Mouse (Mus musculus) kidney, embryonic 16.5 days (tissue): ENCODE measurements around the gene Tmem30b. TPM values are rescaled to one million over a fixed set of nuclear protein-coding genes. Genes with fewer than 3 reads are reported as not detected.
A peak's percentile ranks its signal among the peaks of the same experiment; 100 is the strongest.
"Not testable (repeated sequence)": the region's sequence is repeated elsewhere in the genome, so short reads cannot be mapped to it uniquely, and the experiment has no call there.

Experiments
- ATAC-seq: fragments of 200-750 bp; cut with Nextera tagmentation; 2 replicates; pipeline ENCODE4 v1.8.0; 2017; ENCODE audit warnings: moderate TSS enrichment; ENCODE audit not compliant: low FRiP score, low TSS enrichment
- H3K27ac ChIP-seq: fragments of 300-500 bp; sonication (generic); 2 replicates; pipeline ENCODE4 v1.5.1; 2014; ENCODE audit warnings: low read length
- H3K27me3 ChIP-seq: fragments of 300-500 bp; sonication (generic); 2 replicates; pipeline ENCODE4 v1.6.1; 2014; ENCODE audit warnings: low read length, control low read depth, mixed read lengths; ENCODE audit not compliant: insufficient read depth
- H3K36me3 ChIP-seq: fragments of 300-500 bp; sonication (generic); 2 replicates; pipeline ENCODE4 v1.6.1; 2014; ENCODE audit warnings: low read length, control low read depth, mixed read lengths; ENCODE audit not compliant: insufficient read depth
- H3K4me1 ChIP-seq: fragments of 300-500 bp; sonication (generic); 2 replicates; pipeline ENCODE4 v1.6.1; 2014; ENCODE audit warnings: low read length, control low read depth, mixed read lengths; ENCODE audit not compliant: insufficient read depth
- H3K4me2 ChIP-seq: fragments of 300-500 bp; sonication (generic); replicated peaks from 2 replicates; pipeline ENCODE4 v1.6.1; 2014; ENCODE audit warnings: low read depth, low read length
- H3K4me3 ChIP-seq: fragments of 300-500 bp; sonication (generic); 2 replicates; pipeline ENCODE4 v1.5.1; 2014; ENCODE audit warnings: mild to moderate bottlenecking, low read length
- H3K9ac ChIP-seq: fragments of 300-500 bp; sonication (generic); replicated peaks from 2 replicates; pipeline ENCODE4 v1.6.1; 2014; ENCODE audit warnings: low read length
- H3K9me3 ChIP-seq: fragments of 300-500 bp; sonication (generic); 2 replicates; pipeline ENCODE4 v1.6.1; 2016; ENCODE audit warnings: low read length, control low read depth
- WGBS: fragments of 180-500 bp; shearing (Covaris S2); extraction: QIAGEN DNeasy Blood & Tissue Kit; methylation state at CpG from one replicate; pipeline ENCODE4 v1.1.7; 2014; 5-methylcytosine and 5-hydroxymethylcytosine counted together
- polyA plus RNA-seq: library from polyadenylated mRNA; unstranded; fragments of >200 nt; fragmentation: Nextera tagmentation; extraction: Ambion mirVana; gene quantifications from 2 replicates; pipeline ENCODE4 v1.2.1, GENCODE M21; 2015

The Tmem30b gene
- polyA plus RNA-seq, 1 experiment from 2014 or later, result 12.7 TPM

DNA sequence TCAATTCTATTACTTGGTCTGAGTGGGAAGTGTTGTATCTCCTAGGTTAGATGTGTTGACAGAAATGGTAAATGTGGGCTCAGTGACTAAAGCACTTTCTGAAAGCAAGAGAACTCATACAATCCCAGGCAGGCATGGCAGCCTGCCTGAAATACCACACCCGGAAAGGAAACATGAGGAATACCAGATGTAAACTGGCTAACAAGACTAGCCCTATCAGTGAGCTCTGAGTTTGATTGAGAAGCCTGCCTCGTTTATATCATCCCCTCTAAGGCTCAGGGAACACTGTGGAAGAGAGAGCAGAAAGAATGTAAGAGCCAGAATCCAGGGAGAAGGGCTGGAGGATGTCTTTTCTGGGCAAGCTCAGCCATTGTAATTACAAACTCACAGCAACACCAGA lies 7.0 kb downstream of the Tmem30b start:
- Histone ChIP-seq H3K4me2 (no peak overlapping the region), H3K27ac (no peak overlapping the region), H3K4me1 (no peaks in the 10 kb centered on the region), H3K27me3 (peaks cover 24% of the 10 kb centered on the region), H3K9me3 (no peaks in the 10 kb centered on the region), H3K4me3 (no peak overlapping the region), H3K36me3 (no peaks in the 10 kb centered on the region), H3K9ac (no peak overlapping the region)
- 32% methylated on average over 2 of the region's 2 CpGs for WGBS
- no peak for ATAC-seq

DNA sequence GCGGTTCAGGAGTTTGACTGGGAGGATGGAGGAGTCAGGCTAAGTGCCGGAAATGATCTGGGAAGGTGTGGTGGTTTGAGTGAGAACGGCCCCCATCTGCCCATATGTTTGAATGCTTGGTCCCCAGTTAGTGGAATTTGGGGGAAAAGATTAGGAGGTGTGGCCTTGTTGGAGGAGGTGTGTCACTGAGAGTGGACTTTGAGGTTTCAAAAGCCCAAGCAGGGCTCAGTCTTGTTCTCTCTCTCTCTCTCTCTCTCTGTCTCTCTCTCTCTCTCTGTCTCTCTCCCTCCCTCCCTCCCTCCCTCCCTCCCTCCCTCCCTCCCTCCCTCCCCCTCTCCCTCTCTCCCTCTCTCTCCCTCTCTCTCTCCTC lies 8.1 kb downstream of the Tmem30b start:
- not testable (repeated sequence) for H3K9me3 ChIP-seq, H3K27ac ChIP-seq, H3K36me3 ChIP-seq, H3K4me1 ChIP-seq, H3K9ac ChIP-seq
- peak overlapping the region; percentile 49 for H3K4me2 ChIP-seq
- WGBS, result 36% methylated on average over 3 of the region's 3 CpGs
- peak; percentile 33; the same call in 1 of the 2 replicates for ATAC-seq
- peak overlapping the region; percentile 26; the same call in 1 of the 2 replicates for H3K4me3 ChIP-seq
- peaks cover 20% of the 10 kb centered on the region for H3K27me3 ChIP-seq

DNA sequence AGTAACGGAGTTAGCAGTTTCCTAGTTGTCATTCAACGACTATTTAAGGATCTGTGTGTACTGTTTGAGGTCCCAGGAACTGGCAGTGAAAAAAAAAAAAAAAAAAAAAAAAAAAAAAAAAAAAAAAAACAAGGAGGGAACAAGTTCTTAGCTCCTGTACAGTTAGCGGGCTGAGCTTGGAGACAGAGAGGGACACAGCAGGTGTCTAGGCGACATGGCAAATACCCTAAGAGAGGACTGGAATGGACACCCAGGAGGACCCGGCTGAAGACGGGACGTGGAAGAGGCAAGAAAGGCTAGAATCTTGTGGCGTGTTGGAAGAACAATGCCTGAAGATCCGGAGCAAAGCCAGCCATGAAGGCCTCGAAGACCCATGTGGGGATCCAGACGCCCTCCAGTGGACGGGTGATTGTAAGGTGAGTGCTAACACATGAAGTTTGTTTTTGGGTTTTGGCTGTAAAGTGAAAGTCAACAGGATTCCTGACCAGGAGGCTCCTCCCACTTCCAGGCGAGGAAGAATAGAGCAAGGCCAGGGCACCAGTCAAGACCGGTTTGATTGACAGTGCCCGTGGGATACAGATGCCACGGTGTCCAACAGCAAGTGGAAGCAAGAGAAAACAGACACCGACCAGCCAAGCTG lies 8.6 kb downstream of the Tmem30b start:
- Histone ChIP-seq H3K4me1 (no peaks in the 10 kb centered on the region), H3K4me3 (peak overlapping the region; percentile 26), H3K36me3 (no peaks in the 10 kb centered on the region), H3K27ac (no peak overlapping the region), H3K27me3 (peaks cover 20% of the 10 kb centered on the region), H3K4me2 (peak overlapping the region; percentile 49), H3K9me3 (no peaks in the 10 kb centered on the region), H3K9ac (no peak overlapping the region)
- WGBS, result 32% methylated on average over 17 of the region's 17 CpGs
- ATAC-seq, result no peak

DNA sequence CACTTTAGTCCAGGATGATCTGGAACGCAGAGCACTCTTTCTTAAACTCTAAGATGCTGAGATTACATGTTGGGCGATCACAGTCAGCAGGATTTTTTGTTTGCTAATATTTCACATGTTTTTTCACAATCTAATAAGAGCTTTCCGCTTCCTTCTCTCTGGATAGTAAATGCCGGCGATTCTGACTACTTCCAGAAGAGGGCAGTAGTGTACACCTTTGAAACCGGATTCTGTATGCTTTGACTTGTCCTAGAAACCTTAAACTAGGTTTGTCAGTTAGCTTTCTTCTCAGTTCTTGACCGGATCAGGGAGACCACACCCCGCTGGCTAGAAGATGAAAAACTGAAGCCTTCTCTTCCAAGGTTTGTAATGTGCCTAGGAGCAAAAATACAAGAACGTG lies 11.6 kb downstream of the Tmem30b start:
- no peak overlapping the region for H3K27ac ChIP-seq
- H3K36me3 ChIP-seq, result no peaks in the 10 kb centered on the region
- WGBS, result 15% methylated on average over 9 of the region's 9 CpGs
- peaks cover 27% of the 10 kb centered on the region for H3K27me3 ChIP-seq
- no peaks in the 10 kb centered on the region for H3K9me3 ChIP-seq
- ATAC-seq, result no peak
- no peaks in the 10 kb centered on the region for H3K4me1 ChIP-seq
- H3K4me2 ChIP-seq, result no peak overlapping the region
- H3K9ac ChIP-seq, result no peak overlapping the region
- H3K4me3 ChIP-seq, result no peak overlapping the region

DNA sequence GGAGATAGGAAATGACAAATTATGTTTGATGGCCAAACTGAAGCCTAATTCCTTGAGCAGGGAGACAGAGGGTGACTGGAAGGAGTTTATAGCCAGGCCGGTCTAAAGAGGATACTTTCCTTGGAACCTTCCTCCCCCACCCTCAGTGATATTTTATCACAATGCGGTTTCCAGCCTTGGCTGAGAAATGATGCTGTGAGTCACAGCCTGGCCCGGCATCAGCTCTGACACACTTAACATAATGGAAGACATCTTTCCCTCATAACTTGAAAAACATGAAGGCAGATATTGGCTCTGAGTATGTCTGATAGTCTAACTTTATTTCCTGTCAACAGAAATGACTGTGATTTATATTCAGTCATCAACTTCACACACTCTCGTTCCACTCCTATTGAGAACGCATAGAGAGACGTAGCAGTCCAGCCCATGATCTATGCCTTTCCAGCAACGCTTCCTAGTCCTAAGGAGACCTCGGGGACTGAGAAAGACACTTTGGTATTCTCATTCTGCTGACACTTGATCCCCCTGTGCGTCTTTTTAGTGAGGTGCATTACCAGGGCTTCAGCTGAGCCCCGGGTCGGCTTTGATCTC lies 14.2 kb downstream of the Tmem30b start:
- Histone ChIP-seq H3K4me1 (0 out of 2 replicates have a peak, but pooled peaks cover 7% of the 10 kb centered on the region), H3K9ac (no peak overlapping the region), H3K27ac (no peak overlapping the region), H3K4me3 (no peak overlapping the region), H3K36me3 (no peaks in the 10 kb centered on the region), H3K27me3 (peaks cover 34% of the 10 kb centered on the region), H3K9me3 (no peaks in the 10 kb centered on the region), H3K4me2 (no peak overlapping the region)
- WGBS, result 30% methylated on average over 11 of the region's 11 CpGs
- ATAC-seq, result no peak

DNA sequence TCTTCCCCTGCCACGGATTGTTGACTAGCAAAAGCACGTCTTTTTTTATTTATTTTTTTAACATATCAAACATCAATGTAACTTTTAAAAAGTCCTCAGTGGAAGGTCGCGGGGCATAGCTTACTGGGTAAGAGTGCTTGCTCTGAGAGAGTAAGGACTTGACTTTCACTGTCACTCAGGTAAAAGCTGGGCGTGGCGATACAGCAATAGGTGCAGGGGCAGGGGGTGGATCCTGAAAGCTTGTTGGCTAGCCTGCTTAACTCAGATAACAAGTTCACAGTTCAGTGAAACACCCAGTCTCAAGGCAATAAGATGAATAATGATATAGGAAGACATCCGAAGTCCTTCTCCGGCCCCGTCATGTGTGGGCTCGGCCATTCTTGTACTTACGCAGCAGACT lies 16.6 kb downstream of the Tmem30b start:
- H3K36me3 ChIP-seq, result no peaks in the 10 kb centered on the region
- no peak overlapping the region for H3K27ac ChIP-seq
- WGBS, result 64% methylated on average over 11 of the region's 11 CpGs
- 0 out of 2 replicates have a peak, but pooled peaks cover 7% of the 10 kb centered on the region for H3K4me1 ChIP-seq
- ATAC-seq, result no peak
- peaks cover 34% of the 10 kb centered on the region for H3K27me3 ChIP-seq
- H3K4me2 ChIP-seq, result no peak overlapping the region
- no peak overlapping the region for H3K9ac ChIP-seq
- H3K4me3 ChIP-seq, result no peak overlapping the region
- H3K9me3 ChIP-seq, result no peaks in the 10 kb centered on the region

DNA sequence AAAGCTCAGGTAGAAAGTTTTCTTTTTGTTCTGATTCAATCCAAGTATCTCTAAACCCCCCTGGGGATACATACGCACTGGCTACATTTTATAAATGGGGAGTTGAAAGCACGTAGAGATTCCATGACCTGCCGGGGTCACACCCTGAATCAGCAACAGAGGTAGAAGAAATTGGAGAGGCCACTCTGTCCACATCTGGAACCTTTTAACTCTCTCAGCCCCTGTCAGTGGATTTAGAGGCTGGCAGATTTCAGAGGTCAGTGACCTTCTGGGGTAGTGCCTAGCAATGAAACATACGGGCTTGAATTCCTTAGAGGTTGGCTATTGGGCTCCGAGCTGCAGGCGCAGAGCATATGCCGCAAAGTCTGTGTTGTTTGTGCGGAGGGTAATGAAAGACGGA lies 17.1 kb downstream of the Tmem30b start:
- no peak overlapping the region for H3K9ac ChIP-seq
- H3K36me3 ChIP-seq, result no peaks in the 10 kb centered on the region
- H3K4me1 ChIP-seq, result 0 out of 2 replicates have a peak, but pooled peaks cover 7% of the 10 kb centered on the region
- H3K4me3 ChIP-seq, result no peak overlapping the region
- WGBS, result 16% methylated on average over 9 of the region's 9 CpGs
- no peak overlapping the region for H3K4me2 ChIP-seq
- no peak overlapping the region for H3K27ac ChIP-seq
- H3K27me3 ChIP-seq, result peaks cover 32% of the 10 kb centered on the region
- ATAC-seq, result no peak
- H3K9me3 ChIP-seq, result no peaks in the 10 kb centered on the region

DNA sequence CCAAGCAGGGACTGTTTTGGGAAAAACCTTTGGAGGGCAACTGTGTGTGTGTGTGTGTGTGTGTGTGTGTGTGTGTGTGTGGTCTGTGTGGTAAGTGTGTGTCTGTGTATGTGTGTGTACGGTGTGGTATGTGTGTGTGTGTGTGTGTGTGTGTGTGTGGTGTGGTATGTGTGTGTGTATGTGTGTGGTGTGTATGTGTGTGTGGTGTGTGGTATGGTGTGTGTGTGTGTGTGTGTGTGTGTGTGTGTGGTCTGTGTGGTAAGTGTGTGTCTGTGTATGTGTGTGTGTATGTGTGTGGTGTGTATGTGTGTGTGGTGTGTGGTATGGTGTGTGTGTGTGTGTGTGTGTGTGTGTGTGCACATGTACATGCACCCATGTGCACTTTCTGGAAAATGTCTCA lies 18.1 kb downstream of the Tmem30b start:
- H3K9me3 ChIP-seq, H3K4me1 ChIP-seq, ATAC-seq, H3K27ac ChIP-seq, H3K4me2 ChIP-seq, H3K4me3 ChIP-seq, H3K9ac ChIP-seq, H3K36me3 ChIP-seq: not testable (repeated sequence)
- H3K27me3 ChIP-seq, result peaks cover 35% of the 10 kb centered on the region
- 82% methylated on average over 1 of the region's 1 CpGs for WGBS

DNA sequence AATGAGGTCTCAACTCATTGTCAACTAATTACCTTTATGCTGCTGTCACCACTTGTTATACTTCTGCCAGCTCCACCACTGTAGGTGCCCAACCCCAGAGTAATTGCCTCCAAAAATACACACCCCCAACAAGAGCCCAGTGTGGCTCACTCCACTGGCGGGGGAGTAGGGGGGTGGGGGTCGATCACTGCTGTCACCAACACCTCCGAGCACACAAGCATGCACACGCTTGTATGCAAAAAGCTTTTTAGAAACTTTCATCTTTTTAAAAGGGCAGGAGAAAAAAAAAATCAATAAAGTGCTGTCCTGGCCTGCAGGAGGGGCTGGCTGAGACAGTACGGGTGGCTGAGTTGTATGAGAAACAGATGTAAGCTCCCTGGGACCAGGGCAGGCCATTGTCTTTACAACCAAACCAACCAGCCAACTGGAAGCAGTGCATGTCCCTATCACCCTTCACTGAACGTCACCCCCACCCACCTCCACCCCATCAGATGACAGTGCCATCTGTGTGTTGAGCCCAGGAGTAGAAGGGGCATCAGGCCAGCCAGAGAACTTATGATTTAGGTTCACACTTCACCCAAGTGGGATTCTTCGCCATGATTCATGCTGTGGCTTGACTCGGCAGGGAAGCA lies 20.8 kb downstream of the Tmem30b start:
- no peaks in the 10 kb centered on the region for H3K9me3 ChIP-seq
- H3K36me3 ChIP-seq, result no peaks in the 10 kb centered on the region
- no peak overlapping the region for H3K27ac ChIP-seq
- H3K4me3 ChIP-seq, result no peak overlapping the region
- peaks cover 16% of the 10 kb centered on the region for H3K27me3 ChIP-seq
- WGBS, result 48% methylated on average over 8 of the region's 8 CpGs
- H3K9ac ChIP-seq, result no peak overlapping the region
- H3K4me2 ChIP-seq, result no peak overlapping the region
- ATAC-seq, result no peak
- H3K4me1 ChIP-seq, result peaks cover 14% of the 10 kb centered on the region

DNA sequence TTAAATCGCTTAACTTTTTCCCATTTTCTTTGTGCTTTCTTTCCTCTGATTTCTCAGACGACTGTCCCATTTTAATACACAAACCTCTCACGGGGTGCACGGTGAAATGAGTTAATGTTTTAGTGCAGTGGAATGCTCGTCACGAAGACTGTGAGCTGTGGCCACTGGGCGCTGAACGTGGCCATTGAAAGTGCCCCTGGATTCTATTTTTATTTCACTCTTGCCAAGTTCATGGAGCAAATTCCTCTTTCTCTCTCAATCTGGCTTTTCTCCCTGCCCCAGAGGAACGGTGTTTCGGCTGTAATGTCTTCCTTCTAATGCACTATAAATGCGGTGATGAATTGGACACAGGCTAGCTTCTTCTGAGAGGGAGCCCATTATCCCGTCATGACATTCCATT lies 23.1 kb downstream of the Tmem30b start:
- peaks cover 7% of the 10 kb centered on the region for H3K4me1 ChIP-seq
- WGBS, result 70% methylated on average over 12 of the region's 12 CpGs
- H3K4me2 ChIP-seq, result no peak overlapping the region
- no peak overlapping the region for H3K4me3 ChIP-seq
- no peak overlapping the region for H3K27ac ChIP-seq
- no peak overlapping the region for H3K9ac ChIP-seq
- peaks cover 13% of the 10 kb centered on the region; the same call in 1 of the 2 replicates for H3K27me3 ChIP-seq
- ATAC-seq, result no peak
- no peaks in the 10 kb centered on the region for H3K36me3 ChIP-seq
- no peaks in the 10 kb centered on the region for H3K9me3 ChIP-seq
